Mouse (Mus musculus) inflammation-experienced regulatory T-cells, adult 6 months (primary cell): ENCODE results near the gene H60b. TPM values are rescaled to one million over a fixed set of nuclear protein-coding genes. Genes with fewer than 3 reads are reported as not detected.
"Not testable (repeated sequence)": the region's sequence is repeated elsewhere in the genome, so short reads cannot be mapped to it uniquely, and the experiment has no call there.

Experiments
- ATAC-seq: one replicate; pipeline ENCODE4 v1.8.0; 2017
- polyA plus RNA-seq, 3 experiments: library from polyadenylated mRNA; unstranded; fragments of 100-300 nt; shearing (Covaris generic); gene quantifications; one replicate each; pipeline ENCODE4 v1.2.1; 2017

Gene H60b
- polyA plus RNA-seq, 3 experiments from 2014 or later, result 3.6 to 12.3 (median 6.7) TPM

GRCm38 (mm10) chr10:22165328-22166003 lies 7.1 kb downstream of the H60b start:
- ATAC-seq, result not testable (repeated sequence)

- not testable (repeated sequence) for ATAC-seq
These were observed 7.6 kb downstream of the H60b start for GRCm38 (mm10) chr10:22166025-22166424.

- ATAC-seq, result not testable (repeated sequence)
These were observed 8.7 kb downstream of the H60b start for GRCm38 (mm10) chr10:22167061-22167460.

- not testable (repeated sequence) for ATAC-seq
These were observed 10.7 kb downstream of the H60b start for GRCm38 (mm10) chr10:22169116-22169515.

- not testable (repeated sequence) for ATAC-seq
These were observed 14.3 kb downstream of the H60b start for GRCm38 (mm10) chr10:22172431-22173334.

- not testable (repeated sequence) for ATAC-seq
These were observed 15.2 kb downstream of the H60b start for GRCm38 (mm10) chr10:22173335-22174189.

- not testable (repeated sequence) for ATAC-seq
These were observed 15.8 kb downstream of the H60b start for GRCm38 (mm10) chr10:22174190-22174487.

GRCm38 (mm10) chr10:22176515-22176914 lies 18.1 kb downstream of the H60b start:
- ATAC-seq, result not testable (repeated sequence)

GRCm38 (mm10) chr10:22191035-22191434 lies 32.6 kb downstream of the H60b start:
- not testable (repeated sequence) for ATAC-seq

GRCm38 (mm10) chr10:22201352-22201751 lies 43.0 kb downstream of the H60b start:
- not testable (repeated sequence) for ATAC-seq

- ATAC-seq, result peak; percentile 50
These were observed 44.6 kb downstream of the H60b start for GRCm38 (mm10) chr10:22202784-22203583.

GRCm38 (mm10) chr10:22206443-22206842 lies 48.1 kb downstream of the H60b start:
- ATAC-seq, result not testable (repeated sequence)

- ATAC-seq, result peak; percentile 66
These were observed 53.8 kb downstream of the H60b start for GRCm38 (mm10) chr10:22212012-22212696.

GRCm38 (mm10) chr10:22223474-22224349 lies 65.3 kb downstream of the H60b start:
- peak; percentile 89 for ATAC-seq

- ATAC-seq, result no peak
These were observed 106.7 kb downstream of the H60b start for GRCm38 (mm10) chr10:22265060-22265459.

GRCm38 (mm10) chr10:22270879-22271786 lies 112.7 kb downstream of the H60b start:
- not testable (repeated sequence) for ATAC-seq

GRCm38 (mm10) chr10:22272914-22273683 lies 114.7 kb downstream of the H60b start:
- peak; percentile 78 for ATAC-seq

GRCm38 (mm10) chr10:22273684-22274305 lies 115.4 kb downstream of the H60b start:
- peak; percentile 39 for ATAC-seq
